Mouse (Mus musculus) hindbrain, embryonic 16.5 days (tissue): ENCODE measurements at regions not wholly inside any gene's neighbourhood (a gene's known extent, or its start where the extent isn't known, plus 50 kb on each side); places are given as distances from the start of the nearest gene placed in this dataset.

ENCODE experiments used
- ATAC-seq: fragments of 200-750 bp; cut with Nextera tagmentation; 2 replicates; pipeline ENCODE4 v1.8.0; 2017; ENCODE audit warnings: moderate TSS enrichment, moderate library complexity
- H3K27ac ChIP-seq: fragments of 300-500 bp; sonication (generic); 2 replicates; pipeline ENCODE4 v1.5.1; 2014; ENCODE audit warnings: low read depth, mild to moderate bottlenecking, control low read depth, low read length, moderate library complexity
- H3K27me3 ChIP-seq: fragments of 300-500 bp; sonication (generic); replicated peaks from 2 replicates; pipeline ENCODE4 v1.6.1; 2014; ENCODE audit warnings: low read length; ENCODE audit not compliant: control insufficient read depth, insufficient read depth
- H3K36me3 ChIP-seq: fragments of 300-500 bp; sonication (generic); 2 replicates; pipeline ENCODE4 v1.6.1; 2014; ENCODE audit warnings: mild to moderate bottlenecking, low read length, moderate library complexity, mixed read lengths; ENCODE audit not compliant: control insufficient read depth, insufficient read depth
- H3K4me1 ChIP-seq: fragments of 300-500 bp; sonication (generic); 2 replicates; pipeline ENCODE4 v1.6.1; 2014; ENCODE audit warnings: low read depth, low read length; ENCODE audit not compliant: control insufficient read depth, insufficient read depth
- H3K4me2 ChIP-seq: fragments of 300-500 bp; sonication (generic); 2 replicates; pipeline ENCODE4 v1.6.1; 2014; ENCODE audit warnings: mild to moderate bottlenecking, low read length, control low read depth, moderate library complexity
- H3K4me3 ChIP-seq: fragments of 300-500 bp; sonication (generic); 2 replicates; pipeline ENCODE4 v1.5.1; 2014; ENCODE audit warnings: mild to moderate bottlenecking, low read length, control low read depth, moderate library complexity
- H3K9ac ChIP-seq: fragments of 300-500 bp; sonication (generic); 2 replicates; pipeline ENCODE4 v1.6.1; 2014; ENCODE audit warnings: low read depth, mild to moderate bottlenecking, control low read depth, low read length, moderate library complexity
- H3K9me3 ChIP-seq: fragments of 300-500 bp; sonication (generic); 2 replicates; pipeline ENCODE4 v1.6.1; 2014; ENCODE audit warnings: mild to moderate bottlenecking, low read length, moderate library complexity; ENCODE audit not compliant: control insufficient read depth
- WGBS: fragments of 180-500 bp; shearing (Covaris S2); extraction: QIAGEN DNeasy Blood & Tissue Kit; methylation state at CpG from one replicate; pipeline ENCODE4 v1.1.7; 2014; 5-methylcytosine and 5-hydroxymethylcytosine counted together

GRCm38 (mm10) chr1:38739018-38739417, 74.3 kb upstream of the Aff3 start:
- Histone ChIP-seq H3K27ac (no peak overlapping the region), H3K4me2 (no peak overlapping the region), H3K4me1 (no peaks in the 10 kb centered on the region), H3K27me3 (no peaks in the 10 kb centered on the region), H3K9me3 (no peaks in the 10 kb centered on the region), H3K4me3 (no peak overlapping the region), H3K36me3 (no peaks in the 10 kb centered on the region), H3K9ac (no peak overlapping the region)
- ATAC-seq = no peak

- Histone ChIP-seq H3K9me3 (no peaks in the 10 kb centered on the region), H3K27me3 (no peaks in the 10 kb centered on the region), H3K27ac (no peak overlapping the region), H3K9ac (no peak overlapping the region), H3K4me2 (no peak overlapping the region), H3K4me3 (no peak overlapping the region), H3K36me3 (no peaks in the 10 kb centered on the region), H3K4me1 (no peaks in the 10 kb centered on the region; the same call in 1 of the 2 replicates)
- WGBS = 65% methylated on average over 8 of the region's 8 CpGs
- no peak for ATAC-seq
Measured at GRCm38 (mm10) chr1:38735768-38736167, 71.0 kb upstream of the Aff3 start.

DNA sequence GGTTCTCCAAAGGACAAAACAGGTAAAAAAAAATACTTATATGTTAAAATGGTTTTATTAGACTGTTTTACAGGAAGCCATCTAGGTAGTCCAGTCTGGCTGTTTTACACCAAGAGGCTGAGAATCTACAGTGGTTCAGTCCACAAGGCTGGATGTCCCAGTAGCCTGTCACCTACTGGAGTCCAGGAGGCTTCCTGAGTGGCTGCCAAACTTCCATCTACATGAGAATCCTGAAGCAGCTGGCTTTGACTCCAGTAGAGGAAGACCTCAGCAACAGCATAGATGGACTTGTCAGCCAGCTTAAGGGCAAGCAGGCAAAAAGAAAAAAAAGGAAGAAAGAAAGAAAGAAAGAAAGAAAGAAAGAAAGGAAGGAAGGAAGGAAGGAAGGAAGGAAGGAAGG, 68.4 kb upstream of the Aff3 start:
- Histone ChIP-seq H3K4me3 (no peak overlapping the region), H3K4me2 (no peak overlapping the region), H3K36me3 (no peaks in the 10 kb centered on the region), H3K9ac (no peak overlapping the region), H3K9me3 (no peaks in the 10 kb centered on the region), H3K4me1 (no peaks in the 10 kb centered on the region; the same call in 1 of the 2 replicates), H3K27me3 (no peaks in the 10 kb centered on the region), H3K27ac (no peak overlapping the region)
- no peak for ATAC-seq

DNA sequence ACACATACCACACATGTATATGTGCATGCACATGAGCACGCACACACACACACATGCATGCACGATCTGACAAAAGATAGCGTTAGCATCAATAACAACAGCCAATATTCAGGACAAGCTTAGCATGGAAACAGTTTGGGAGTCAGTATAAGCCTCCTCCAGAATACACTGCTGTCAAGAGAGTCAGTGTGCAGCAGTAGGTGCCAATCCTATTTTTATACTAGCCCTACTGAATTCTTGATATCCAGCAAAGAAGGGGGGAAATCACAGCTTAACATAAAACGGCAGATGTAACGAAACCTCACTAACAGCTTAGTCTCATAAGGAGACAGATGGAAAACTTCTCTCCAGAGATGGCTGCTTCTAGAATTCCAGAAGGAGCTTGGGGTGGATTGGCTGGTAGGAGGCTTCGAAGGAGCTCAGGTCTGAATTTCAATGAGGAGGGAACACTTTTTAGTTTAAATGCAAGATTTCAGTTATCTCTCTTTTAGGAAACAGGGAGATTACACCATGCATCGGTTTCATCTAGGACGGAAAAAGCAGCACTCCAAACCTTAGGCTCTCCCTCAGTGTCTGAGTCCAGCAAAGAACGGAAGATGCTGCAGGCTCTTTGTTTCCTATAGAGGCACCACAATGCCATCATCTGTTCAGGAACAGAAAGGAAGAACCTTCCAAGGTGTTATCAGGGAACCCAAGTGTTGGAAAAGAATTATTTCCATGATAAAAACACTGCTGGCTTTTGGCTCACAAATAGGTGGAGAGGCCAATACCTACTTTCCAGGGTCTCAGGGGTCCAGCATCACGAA, 65.4 kb upstream of the Aff3 start:
- H3K27me3 ChIP-seq = no peaks in the 10 kb centered on the region
- H3K27ac ChIP-seq = no peak overlapping the region
- no peak overlapping the region for H3K4me2 ChIP-seq
- no peaks in the 10 kb centered on the region for H3K9me3 ChIP-seq
- H3K36me3 ChIP-seq = no peaks in the 10 kb centered on the region
- no peak overlapping the region for H3K4me3 ChIP-seq
- WGBS = 71% methylated on average over 10 of the region's 10 CpGs
- no peaks in the 10 kb centered on the region; the same call in 1 of the 2 replicates for H3K4me1 ChIP-seq
- peak; percentile 55; the same call in 1 of the 2 replicates for ATAC-seq
- H3K9ac ChIP-seq = no peak overlapping the region

GRCm38 (mm10) chr1:38725805-38726204, 61.0 kb upstream of the Aff3 start:
- H3K27me3 ChIP-seq = no peaks in the 10 kb centered on the region
- H3K4me2 ChIP-seq = no peak overlapping the region
- H3K4me1 ChIP-seq = no peaks in the 10 kb centered on the region; the same call in 1 of the 2 replicates
- no peaks in the 10 kb centered on the region for H3K36me3 ChIP-seq
- no peaks in the 10 kb centered on the region for H3K9me3 ChIP-seq
- H3K9ac ChIP-seq = no peak overlapping the region
- H3K4me3 ChIP-seq = no peak overlapping the region
- 75% methylated on average over 9 of the region's 9 CpGs for whole genome bisulfite sequencing
- ATAC-seq = no peak
- H3K27ac ChIP-seq = no peak overlapping the region

- 92% methylated on average over 14 of the region's 14 CpGs for WGBS
- no peak overlapping the region for H3K9ac ChIP-seq
- H3K27ac ChIP-seq = no peak overlapping the region
- no peaks in the 10 kb centered on the region for H3K36me3 ChIP-seq
- no peak overlapping the region for H3K4me2 ChIP-seq
- H3K9me3 ChIP-seq = no peaks in the 10 kb centered on the region
- H3K4me1 ChIP-seq = no peaks in the 10 kb centered on the region
- no peaks in the 10 kb centered on the region for H3K27me3 ChIP-seq
- no peak for ATAC-seq
- H3K4me3 ChIP-seq = no peak overlapping the region
Measured at GRCm38 (mm10) chr1:38724631-38725030, 59.9 kb upstream of the Aff3 start.

- no peaks in the 10 kb centered on the region for H3K4me1 ChIP-seq
- no peaks in the 10 kb centered on the region for H3K9me3 ChIP-seq
- H3K4me2 ChIP-seq = no peak overlapping the region
- WGBS = 81% methylated on average over 10 of the region's 10 CpGs
- H3K9ac ChIP-seq = no peak overlapping the region
- H3K4me3 ChIP-seq = no peak overlapping the region
- no peaks in the 10 kb centered on the region for H3K36me3 ChIP-seq
- no peak overlapping the region for H3K27ac ChIP-seq
- no peaks in the 10 kb centered on the region for H3K27me3 ChIP-seq
- no peak for ATAC-seq
Measured at GRCm38 (mm10) chr1:38722155-38722554, 57.4 kb upstream of the Aff3 start.

DNA sequence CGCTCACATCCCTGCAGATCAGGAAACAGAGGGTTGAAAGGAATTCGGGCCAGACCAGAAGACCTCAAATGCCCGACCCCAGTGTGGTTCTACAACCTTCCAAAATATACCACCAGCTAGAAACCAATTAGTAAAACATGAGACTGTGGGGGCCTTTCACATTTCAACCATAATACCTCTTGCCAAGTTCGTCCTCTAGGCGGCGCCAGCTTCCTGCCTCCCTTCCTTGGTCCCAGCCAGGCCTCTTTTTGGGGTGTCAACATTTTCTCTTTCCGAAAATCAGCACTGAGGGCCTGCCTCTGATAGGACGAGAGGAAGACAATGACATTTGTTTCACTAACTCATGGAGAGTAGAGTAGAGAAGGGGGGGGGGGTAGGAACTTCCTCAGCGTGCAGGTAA, 55.5 kb upstream of the Aff3 start:
- ATAC-seq = no peak
- no peaks in the 10 kb centered on the region for H3K4me1 ChIP-seq
- WGBS = 40% methylated on average over 9 of the region's 9 CpGs

GRCm38 (mm10) chr1:38715621-38716020, 50.9 kb upstream of the Aff3 start:
- no peak overlapping the region for H3K4me2 ChIP-seq
- H3K9me3 ChIP-seq = no peaks in the 10 kb centered on the region
- no peak overlapping the region for H3K4me3 ChIP-seq
- no peak overlapping the region for H3K9ac ChIP-seq
- no peaks in the 10 kb centered on the region for H3K4me1 ChIP-seq
- no peak for ATAC-seq
- WGBS = 73% methylated on average over 4 of the region's 4 CpGs
- H3K27ac ChIP-seq = no peak overlapping the region
- no peaks in the 10 kb centered on the region for H3K27me3 ChIP-seq
- no peaks in the 10 kb centered on the region for H3K36me3 ChIP-seq

More for the DNA sequence above, 55.5 kb upstream of the Aff3 start:
- Histone ChIP-seq H3K27ac (no peak overlapping the region), H3K36me3 (no peaks in the 10 kb centered on the region), H3K9ac (no peak overlapping the region), H3K27me3 (no peaks in the 10 kb centered on the region), H3K9me3 (no peaks in the 10 kb centered on the region), H3K4me3 (no peak overlapping the region), H3K4me2 (no peak overlapping the region)
